Mouse (Mus musculus) heart, adult 18-20 months (tissue): ENCODE results near the gene Fam186b. TPM values are rescaled to one million over a fixed set of nuclear protein-coding genes. Genes with fewer than 3 reads are reported as not detected.

ENCODE experiments used
- DNase-seq, 2 experiments: peaks; one replicate each; pipeline ENCODE4 v3.0.0; 2021 to 2022; ENCODE audit warnings: mixed read lengths in 1 of 2
- total RNA-seq, 2 experiments: library from RNA; stranded (reverse); gene quantifications; 2 replicates each; pipeline ENCODE4 v1.2.3; 2021

The Fam186b gene
- total RNA-seq, 2 experiments from 2014 or later = not detected

GRCm38 (mm10) chr15:99224208-99224911, 71.3 kb downstream of the Fam186b start, which contains the start of gene Kcnh3:
Gene Kcnh3, plus strand, starts transcription at chr15:99224861.
- peak; percentile 42 to 53 for DNase-seq

- peak; percentile 42 to 54 for DNase-seq
These were observed 72.0 kb downstream of the Fam186b start for GRCm38 (mm10) chr15:99223585-99224207.

GRCm38 (mm10) chr15:99222794-99223584, 72.7 kb downstream of the Fam186b start:
- no peak for DNase-seq

- no peak for DNase-seq
These were observed 74.3 kb downstream of the Fam186b start for GRCm38 (mm10) chr15:99221315-99221952.

Other genes starting within 250 kb of the Fam186b start
- gene Prph, start 240.7 kb downstream of the Fam186b start, total RNA-seq = under 1 TPM in 1 of 2 experiments, not detected in 1; 0.15 TPM
- gene Troap, start 221.3 kb downstream of the Fam186b start, total RNA-seq = under 1 TPM in 1 of 2 experiments, not detected in 1; 0.28 TPM
- not detected for gene C1ql4, start 208.1 kb downstream of the Fam186b start, total RNA-seq
- 1 to 10 TPM in 1 of 2 experiments, under 1 TPM in 1; 0.37 to 1.2 TPM for gene Dnajc22, start 202.7 kb downstream of the Fam186b start, total RNA-seq
- gene Spats2, start 170.0 kb downstream of the Fam186b start, total RNA-seq = 1 to 10 TPM; 7.1 to 7.7 TPM
- under 1 TPM in 1 of 2 experiments, not detected in 1; 0.15 TPM for gene Kcnh3, start 71.0 kb downstream of the Fam186b start, total RNA-seq
- gene Mcrs1, start 43.9 kb downstream of the Fam186b start, total RNA-seq = 10 to 100 TPM; 37.3 to 40.1 TPM
- 10 to 100 TPM; 18.2 to 19.4 TPM for gene Prpf40b, start 801 bp downstream of the Fam186b start, total RNA-seq
- gene Fmnl3, start 74.6 kb upstream of the Fam186b start, total RNA-seq = 10 to 100 TPM; 13.4 to 14.8 TPM
- 100 to 1,000 TPM; 225 to 256 TPM for gene Tmbim6, start 97.0 kb upstream of the Fam186b start, total RNA-seq
- 1 to 10 TPM; 2.5 to 3.8 TPM for gene Nckap5l, start 161.9 kb upstream of the Fam186b start, total RNA-seq
- 1 to 10 TPM; 3.7 to 3.9 TPM for gene Bcdin3d, start 178.8 kb upstream of the Fam186b start, total RNA-seq
- gene Faim2, start 232.3 kb upstream of the Fam186b start, total RNA-seq = under 1 TPM; 0.22 to 0.28 TPM